Mouse (Mus musculus) heart, embryonic 15.5 days (tissue): ENCODE results near the gene Kif17. TPM values are rescaled to one million over a fixed set of nuclear protein-coding genes. Genes with fewer than 3 reads are reported as not detected.

Source experiments
- ATAC-seq: fragments of 200-750 bp; cut with Nextera tagmentation; replicated peaks from 2 replicates; pipeline ENCODE4 v1.8.0; 2017; ENCODE audit warnings: low read depth, moderate TSS enrichment; ENCODE audit not compliant: insufficient number of reproducible peaks, insufficient read depth, low FRiP score
- H3K27ac ChIP-seq: fragments of 300-500 bp; sonication (generic); 2 replicates; pipeline ENCODE4 v1.5.1; 2015; ENCODE audit warnings: mild to moderate bottlenecking, inconsistent platforms
- H3K27me3 ChIP-seq: fragments of 300-500 bp; sonication (generic); 2 replicates; pipeline ENCODE4 v1.6.1; 2015; ENCODE audit warnings: inconsistent platforms
- H3K36me3 ChIP-seq: fragments of 300-500 bp; sonication (generic); 2 replicates; pipeline ENCODE4 v1.6.1; 2015; ENCODE audit warnings: mild to moderate bottlenecking, inconsistent platforms
- H3K4me1 ChIP-seq: fragments of 300-500 bp; sonication (generic); replicated peaks from 2 replicates; pipeline ENCODE4 v1.6.1; 2015; ENCODE audit warnings: inconsistent platforms
- H3K4me2 ChIP-seq: fragments of 300-500 bp; sonication (generic); 2 replicates; pipeline ENCODE4 v1.6.1; 2015; ENCODE audit warnings: inconsistent platforms, mild to moderate bottlenecking, moderate library complexity
- H3K4me3 ChIP-seq: fragments of 300-500 bp; sonication (generic); 2 replicates; pipeline ENCODE4 v1.5.1; 2015; ENCODE audit warnings: mild to moderate bottlenecking, inconsistent platforms
- H3K9ac ChIP-seq: fragments of 300-500 bp; sonication (generic); 2 replicates; pipeline ENCODE4 v1.6.1; 2015; ENCODE audit warnings: mild to moderate bottlenecking, inconsistent platforms
- H3K9me3 ChIP-seq: fragments of 300-500 bp; sonication (generic); replicated peaks from 2 replicates; pipeline ENCODE4 v1.6.1; 2016; ENCODE audit warnings: inconsistent platforms
- WGBS: fragments of 180-500 bp; shearing (Covaris S2); methylation state at CpG from one replicate; pipeline ENCODE4 v1.1.7; 2015; ENCODE audit warnings: mixed read lengths; 5-methylcytosine and 5-hydroxymethylcytosine counted together
- polyA plus RNA-seq: library from polyadenylated mRNA; unstranded; fragments of >200 nt; fragmentation: Nextera tagmentation; extraction: Ambion mirVana; gene quantifications from 2 replicates; pipeline ENCODE4 v1.2.1, GENCODE M21; 2015

Gene Kif17
- polyA plus RNA-seq, 1 experiment from 2014 or later: 0.57 TPM

DNA sequence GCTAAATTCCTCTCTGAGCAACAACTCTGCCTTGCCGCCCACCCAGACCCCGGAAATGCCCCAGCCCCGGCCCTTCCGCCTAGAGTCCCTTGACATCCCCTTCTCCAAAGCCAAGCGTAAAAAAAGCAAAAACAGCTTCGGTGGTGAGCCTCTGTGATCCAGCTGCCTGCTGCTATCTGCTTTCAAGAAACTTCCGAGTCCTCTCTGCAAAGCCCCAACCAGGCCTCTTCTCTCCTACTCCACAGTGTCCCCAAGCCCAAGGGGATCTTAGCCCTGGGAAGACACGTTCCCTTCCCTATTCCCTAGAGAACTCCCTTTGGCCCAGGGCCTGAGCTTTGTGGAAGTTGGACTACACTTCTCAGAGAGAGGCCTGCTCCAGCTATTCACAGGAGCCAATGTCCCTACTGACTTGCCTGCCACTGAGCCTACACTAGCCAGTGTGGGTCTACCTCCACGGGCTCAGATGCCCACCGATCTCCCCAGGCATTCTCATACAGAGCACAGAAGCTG lies 51.1 kb downstream of the Kif17 start:
- Histone ChIP-seq H3K27me3 (no peaks in the 10 kb centered on the region), H3K4me3 (no peak overlapping the region), H3K9me3 (no peaks in the 10 kb centered on the region), H3K27ac (no peak overlapping the region), H3K4me1 (peaks cover 18% of the 10 kb centered on the region), H3K4me2 (no peak overlapping the region), H3K36me3 (no peaks in the 10 kb centered on the region), H3K9ac (no peak overlapping the region)
- ATAC-seq: no peak
- WGBS: 74% methylated on average over 10 of the region's 10 CpGs

DNA sequence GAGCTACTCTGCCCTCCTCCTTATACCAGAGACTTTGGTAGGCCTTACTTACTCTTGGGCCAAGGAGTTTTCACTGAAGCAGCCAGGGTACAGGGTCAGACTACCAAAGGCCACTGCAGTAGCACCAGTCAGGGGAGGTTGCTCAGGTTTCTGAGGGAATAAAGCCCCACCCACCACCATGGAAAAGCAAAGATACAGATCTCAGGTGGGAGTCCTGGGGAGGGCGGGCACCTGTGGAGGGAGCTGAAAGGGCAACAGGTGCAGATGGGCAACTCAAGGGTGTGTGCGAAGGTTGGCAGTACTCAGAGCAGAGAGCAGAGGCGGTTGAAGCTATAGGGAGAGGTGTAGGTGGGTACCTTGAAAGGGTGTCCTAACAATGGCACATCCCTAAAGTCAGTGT lies 52.8 kb downstream of the Kif17 start:
- Histone ChIP-seq H3K9ac (no peak overlapping the region), H3K4me1 (peaks cover 18% of the 10 kb centered on the region), H3K36me3 (0 out of 2 replicates have a peak, but pooled peaks cover 7% of the 10 kb centered on the region), H3K27me3 (no peaks in the 10 kb centered on the region), H3K4me3 (no peak overlapping the region), H3K27ac (no peak overlapping the region), H3K9me3 (no peaks in the 10 kb centered on the region), H3K4me2 (no peak overlapping the region)
- ATAC-seq: no peak
- WGBS: 93% methylated on average over 3 of the region's 3 CpGs

DNA sequence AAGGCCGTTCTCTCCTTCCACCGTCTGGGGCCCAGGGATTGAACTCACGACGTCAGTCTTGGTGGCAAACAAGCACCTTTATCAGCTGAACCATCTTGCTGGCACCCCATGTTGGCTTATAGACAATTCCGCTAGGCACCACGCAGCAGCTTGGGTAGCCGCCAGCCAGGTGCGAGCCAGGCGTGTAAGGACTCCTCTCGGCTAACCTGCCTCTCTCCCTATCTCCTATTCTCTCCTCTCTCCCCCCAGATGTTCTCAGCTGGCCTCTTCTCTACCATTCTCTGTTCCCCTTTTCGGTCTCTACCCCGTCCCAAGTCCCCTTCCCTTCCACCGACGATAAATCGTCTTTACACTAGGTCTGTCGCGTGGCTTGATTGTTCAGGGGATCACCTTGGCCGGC lies 53.5 kb downstream of the Kif17 start:
- peaks cover 10% of the 10 kb centered on the region; the same call in 1 of the 2 replicates for H3K36me3 ChIP-seq
- H3K4me2 ChIP-seq: peak overlapping the region; percentile 77
- no peaks in the 10 kb centered on the region for H3K9me3 ChIP-seq
- H3K9ac ChIP-seq: peak overlapping the region; percentile 54
- H3K4me1 ChIP-seq: peaks cover 18% of the 10 kb centered on the region
- peak overlapping the region; percentile 82 for H3K4me3 ChIP-seq
- H3K27ac ChIP-seq: peak overlapping the region; percentile 71
- WGBS: 13% methylated on average over 18 of the region's 18 CpGs
- no peaks in the 10 kb centered on the region for H3K27me3 ChIP-seq
- ATAC-seq: no peak

DNA sequence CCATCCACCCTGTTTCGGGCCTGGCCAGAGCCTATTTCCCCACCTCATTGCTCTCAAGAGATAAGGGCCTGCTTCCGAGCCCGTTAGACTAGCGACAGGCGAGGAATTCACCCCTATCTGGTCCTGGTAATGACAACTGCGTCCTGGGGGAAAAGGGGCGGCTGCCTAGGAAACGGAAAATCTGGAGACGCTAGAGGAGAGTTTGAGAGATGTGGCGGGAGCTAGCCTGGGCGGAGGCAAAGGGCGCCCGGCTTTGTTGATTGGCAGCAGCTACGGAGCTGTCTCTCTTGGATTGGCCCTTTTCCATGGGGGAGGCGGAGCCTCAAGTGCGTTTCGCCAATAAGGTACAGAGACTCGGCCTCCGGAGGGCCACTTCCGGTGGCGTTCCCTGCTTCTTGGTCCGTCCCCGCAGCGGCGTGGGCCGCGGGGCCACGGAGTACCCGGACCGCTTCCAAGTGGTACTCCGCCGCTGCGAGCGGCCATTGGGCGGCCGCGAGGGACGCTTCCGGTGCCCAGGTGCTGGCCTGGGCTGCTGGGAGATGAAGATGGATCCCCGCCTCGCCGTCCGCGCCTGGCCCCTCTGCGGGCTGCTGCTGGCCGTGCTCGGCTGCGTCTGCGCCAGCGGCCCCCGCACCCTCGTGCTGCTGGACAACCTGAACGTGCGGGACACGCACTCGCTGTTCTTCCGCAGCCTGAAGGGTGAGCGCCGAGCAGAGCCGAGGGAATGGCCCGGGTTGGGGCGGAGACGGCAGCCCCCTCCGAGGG lies 54.3 kb downstream of the Kif17 start, which contains the start of gene Ddost:
Gene Ddost, plus strand, starts transcription at position 391 of the 765 bp plus-strand sequence.
- peak within 1 kb of the TSS; percentile 77 for H3K4me2 ChIP-seq
- peak; percentile 97 for ATAC-seq
- peak within 1 kb of the TSS; percentile 73 for H3K27ac ChIP-seq
- H3K9ac ChIP-seq: peak within 1 kb of the TSS; percentile 93
- no peaks in the 10 kb centered on the region for H3K9me3 ChIP-seq
- H3K27me3 ChIP-seq: no peaks in the 10 kb centered on the region
- peak within 1 kb of the TSS; percentile 82 for H3K4me3 ChIP-seq
- WGBS: under 1% methylated on average over 64 of the region's 64 CpGs
- H3K4me1 ChIP-seq: peaks cover 18% of the 10 kb centered on the region
- peaks cover 16% of the 10 kb centered on the region for H3K36me3 ChIP-seq

DNA sequence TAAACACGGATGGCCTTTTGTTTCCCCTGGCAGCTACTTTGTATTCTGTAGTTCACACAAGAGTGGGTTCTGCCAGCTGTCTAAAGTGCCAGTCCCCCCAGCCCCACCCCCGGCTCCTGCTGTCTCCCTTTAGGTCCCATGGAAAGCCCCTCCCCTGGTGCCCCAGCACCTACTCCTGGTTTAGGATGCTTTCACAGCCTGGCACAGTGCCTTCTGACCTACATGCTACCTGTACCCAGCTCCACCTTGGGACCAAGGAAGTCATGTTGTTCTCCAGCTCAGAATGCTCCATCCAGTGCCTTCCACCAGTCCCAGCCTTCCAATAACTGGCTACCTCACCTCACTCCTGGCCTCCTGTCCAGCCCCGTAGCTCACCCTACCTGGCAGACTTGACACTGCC lies 56.8 kb downstream of the Kif17 start:
- no peaks in the 10 kb centered on the region for H3K9me3 ChIP-seq
- no peak for ATAC-seq
- H3K27ac ChIP-seq: no peak overlapping the region
- 85% methylated on average over 3 of the region's 3 CpGs for WGBS
- H3K9ac ChIP-seq: no peak overlapping the region
- H3K4me3 ChIP-seq: no peak overlapping the region
- H3K36me3 ChIP-seq: peaks cover 36% of the 10 kb centered on the region
- H3K27me3 ChIP-seq: no peaks in the 10 kb centered on the region
- peaks cover 18% of the 10 kb centered on the region for H3K4me1 ChIP-seq
- H3K4me2 ChIP-seq: no peak overlapping the region

DNA sequence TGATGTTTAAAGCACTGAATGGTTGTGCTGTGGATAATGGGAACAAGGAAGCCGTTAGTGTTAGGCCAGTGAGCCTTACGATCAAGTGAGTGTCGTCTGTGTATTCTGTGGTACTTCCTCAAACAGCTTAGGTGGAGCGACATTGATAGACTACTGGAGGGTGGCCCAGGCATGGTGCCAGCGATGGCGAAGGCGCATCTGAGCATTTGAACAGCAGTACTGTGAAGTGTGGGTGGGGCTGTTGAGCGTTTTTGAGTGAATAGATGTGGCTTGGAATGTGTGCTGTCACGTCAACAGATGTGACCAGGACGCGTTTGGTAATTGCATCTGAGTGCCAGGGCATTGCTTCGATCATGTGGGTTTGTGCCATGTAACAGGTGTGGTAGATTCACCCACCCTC lies 57.5 kb downstream of the Kif17 start:
- H3K36me3 ChIP-seq: peaks cover 43% of the 10 kb centered on the region
- 86% methylated on average over 12 of the region's 12 CpGs for WGBS
- no peak overlapping the region for H3K4me3 ChIP-seq
- peaks cover 18% of the 10 kb centered on the region for H3K4me1 ChIP-seq
- no peaks in the 10 kb centered on the region for H3K9me3 ChIP-seq
- H3K4me2 ChIP-seq: no peak overlapping the region
- ATAC-seq: no peak
- no peak overlapping the region for H3K27ac ChIP-seq
- H3K9ac ChIP-seq: no peak overlapping the region
- no peaks in the 10 kb centered on the region for H3K27me3 ChIP-seq

DNA sequence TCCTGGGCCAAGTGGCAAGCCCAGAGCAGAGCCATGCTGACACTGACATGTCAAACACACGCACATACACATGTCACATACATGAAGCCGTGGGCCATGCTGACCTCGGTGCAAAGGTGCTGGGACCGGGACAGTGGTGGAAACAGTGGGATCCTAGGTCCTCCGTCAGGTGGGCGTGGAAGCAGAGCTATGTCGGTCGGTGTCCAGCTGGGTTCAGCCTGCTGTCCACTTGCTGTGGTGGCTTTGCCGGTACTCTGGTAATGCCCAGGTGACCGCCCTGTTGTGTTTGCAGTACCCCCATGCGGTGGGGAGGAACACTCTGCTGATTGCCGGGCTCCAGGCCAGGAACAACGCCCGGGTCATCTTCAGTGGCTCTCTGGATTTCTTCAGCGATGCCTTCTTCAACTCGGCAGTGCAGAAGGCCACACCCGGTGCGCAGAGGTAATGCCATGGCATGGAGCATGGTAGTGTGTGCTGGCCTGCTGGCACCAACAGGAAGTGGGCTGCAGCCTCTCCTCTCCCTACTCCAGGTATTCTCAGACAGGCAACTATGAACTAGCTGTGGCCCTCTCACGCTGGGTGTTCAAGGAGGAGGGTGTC lies 60.2 kb downstream of the Kif17 start:
- Histone ChIP-seq H3K27ac (no peak overlapping the region), H3K36me3 (peaks cover 70% of the 10 kb centered on the region), H3K27me3 (no peaks in the 10 kb centered on the region), H3K4me3 (no peak overlapping the region), H3K9ac (no peak overlapping the region), H3K4me1 (peaks cover 6% of the 10 kb centered on the region), H3K4me2 (no peak overlapping the region), H3K9me3 (no peaks in the 10 kb centered on the region)
- ATAC-seq: no peak
- 89% methylated on average over 19 of the region's 19 CpGs for WGBS

DNA sequence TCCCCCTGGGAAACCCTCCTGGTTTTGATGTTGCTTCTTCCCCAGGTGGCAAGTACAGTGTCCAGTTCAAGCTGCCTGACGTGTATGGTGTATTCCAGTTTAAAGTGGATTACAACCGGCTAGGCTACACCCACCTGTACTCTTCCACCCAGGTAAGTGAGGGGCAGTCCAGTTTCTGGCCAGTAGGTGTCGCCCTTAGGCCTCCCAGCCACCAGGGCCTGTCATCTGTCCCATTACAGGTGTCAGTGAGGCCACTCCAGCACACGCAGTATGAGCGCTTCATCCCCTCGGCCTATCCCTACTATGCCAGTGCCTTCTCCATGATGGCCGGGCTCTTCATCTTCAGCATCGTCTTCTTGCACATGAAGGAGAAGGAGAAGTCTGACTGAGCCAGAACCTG lies 61.4 kb downstream of the Kif17 start:
- whole genome bisulfite sequencing: 64% methylated on average over 8 of the region's 8 CpGs
- Histone ChIP-seq H3K9me3 (no peaks in the 10 kb centered on the region), H3K4me1 (no peaks in the 10 kb centered on the region), H3K27me3 (no peaks in the 10 kb centered on the region), H3K9ac (no peak overlapping the region), H3K36me3 (peaks cover 77% of the 10 kb centered on the region), H3K4me3 (no peak overlapping the region), H3K4me2 (no peak overlapping the region), H3K27ac (no peak overlapping the region)
- ATAC-seq: no peak

DNA sequence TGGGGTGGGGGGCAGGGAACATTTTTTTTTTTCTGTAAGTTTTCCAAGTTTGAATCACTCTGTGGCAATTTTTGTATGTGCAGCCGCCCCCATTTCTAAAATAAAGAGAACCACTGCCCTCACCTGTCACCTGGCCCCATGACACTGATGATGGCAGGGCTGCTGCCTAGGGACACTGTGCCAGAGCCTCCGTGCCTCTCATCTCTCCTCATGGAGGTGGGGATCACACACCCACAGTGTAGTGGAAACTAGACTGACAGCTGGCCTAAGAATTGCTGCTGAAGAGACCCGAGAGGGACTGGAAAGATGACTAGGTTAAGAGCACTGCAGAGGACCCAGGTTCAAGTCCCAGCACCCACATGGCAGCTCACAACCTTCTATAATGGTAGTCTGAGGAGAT lies 61.9 kb downstream of the Kif17 start:
- no peaks in the 10 kb centered on the region for H3K9me3 ChIP-seq
- WGBS: 85% methylated on average over 3 of the region's 3 CpGs
- no peaks in the 10 kb centered on the region for H3K27me3 ChIP-seq
- H3K4me3 ChIP-seq: no peak overlapping the region
- H3K4me1 ChIP-seq: no peaks in the 10 kb centered on the region
- H3K9ac ChIP-seq: no peak overlapping the region
- ATAC-seq: no peak
- H3K27ac ChIP-seq: no peak overlapping the region
- H3K4me2 ChIP-seq: no peak overlapping the region
- H3K36me3 ChIP-seq: peaks cover 82% of the 10 kb centered on the region

DNA sequence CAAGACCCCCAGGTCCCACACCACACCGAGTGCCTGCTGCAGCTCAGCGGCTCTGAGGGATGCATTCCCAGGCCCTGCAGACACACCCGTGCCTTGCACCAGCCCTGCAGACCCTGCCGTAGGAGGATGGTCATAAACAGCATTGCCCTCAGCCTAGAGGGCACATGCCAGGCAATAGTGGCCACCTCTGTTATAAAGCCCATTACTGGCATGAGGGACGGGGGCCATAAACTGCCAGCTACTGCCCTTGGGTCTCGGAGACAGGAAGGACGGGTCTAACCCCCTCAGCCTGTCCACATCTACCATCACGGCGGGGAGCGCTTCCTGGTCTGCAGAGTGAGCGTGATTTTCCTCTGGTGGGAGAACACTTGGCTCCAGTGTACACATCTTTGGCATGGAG lies 62.8 kb downstream of the Kif17 start:
- H3K36me3 ChIP-seq: peaks cover 81% of the 10 kb centered on the region
- 85% methylated on average over 11 of the region's 11 CpGs for WGBS
- no peak for ATAC-seq

DNA sequence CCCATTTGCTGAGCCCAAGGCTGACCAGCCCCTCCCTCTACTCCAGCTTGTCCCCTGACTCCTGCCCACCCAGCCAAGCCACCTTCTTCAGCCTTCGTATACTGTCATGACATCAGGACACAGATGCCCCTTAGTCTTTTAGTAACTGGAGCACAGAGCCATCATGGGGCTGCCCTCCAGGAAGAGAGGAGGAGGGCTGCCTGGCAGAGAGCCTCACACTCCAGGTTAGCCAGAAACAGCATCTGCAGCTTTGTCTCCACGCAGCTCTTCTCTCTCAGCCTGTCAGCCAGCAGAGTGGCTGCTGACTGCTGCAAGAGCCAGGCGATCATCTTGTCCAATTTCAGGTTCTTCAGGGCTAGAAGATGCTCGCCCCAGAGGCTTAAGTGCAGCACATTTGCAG lies 63.6 kb downstream of the Kif17 start:
- no peak for ATAC-seq
- no peaks in the 10 kb centered on the region for H3K4me1 ChIP-seq
- H3K9ac ChIP-seq: no peak overlapping the region
- no peak overlapping the region for H3K4me2 ChIP-seq
- no peaks in the 10 kb centered on the region for H3K27me3 ChIP-seq
- peaks cover 77% of the 10 kb centered on the region for H3K36me3 ChIP-seq
- no peaks in the 10 kb centered on the region for H3K9me3 ChIP-seq
- H3K4me3 ChIP-seq: no peak overlapping the region
- WGBS: 81% methylated on average over 4 of the region's 4 CpGs
- H3K27ac ChIP-seq: no peak overlapping the region

More for the DNA sequence above, 62.8 kb downstream of the Kif17 start:
- Histone ChIP-seq H3K4me1 (no peaks in the 10 kb centered on the region), H3K4me3 (no peak overlapping the region), H3K9me3 (no peaks in the 10 kb centered on the region), H3K4me2 (no peak overlapping the region), H3K27me3 (no peaks in the 10 kb centered on the region), H3K9ac (no peak overlapping the region), H3K27ac (no peak overlapping the region)
